Mouse (Mus musculus) brain, embryonic 14.5 days (tissue): Measurements from ENCODE around the gene Pih1d2.

Experiments
- CTCF ChIP-seq: fragments of 200-500 bp; IDR thresholded peaks from 2 replicates; pipeline ENCODE4 v1.5.1; 2012; ENCODE audit warnings: inconsistent platforms, mild to moderate bottlenecking, moderate library complexity, borderline replicate concordance; ENCODE audit not compliant: insufficient read depth, insufficient read length; ENCODE audit errors: extremely low read depth
- POLR2A ChIP-seq: fragments of 200-500 bp; IDR thresholded peaks from 2 replicates; pipeline ENCODE4 v1.6.1; 2012; ENCODE audit warnings: mild to moderate bottlenecking, inconsistent platforms, borderline replicate concordance; ENCODE audit not compliant: poor library complexity, insufficient read depth, insufficient read length, severe bottlenecking; ENCODE audit errors: extremely low read depth

DNA sequence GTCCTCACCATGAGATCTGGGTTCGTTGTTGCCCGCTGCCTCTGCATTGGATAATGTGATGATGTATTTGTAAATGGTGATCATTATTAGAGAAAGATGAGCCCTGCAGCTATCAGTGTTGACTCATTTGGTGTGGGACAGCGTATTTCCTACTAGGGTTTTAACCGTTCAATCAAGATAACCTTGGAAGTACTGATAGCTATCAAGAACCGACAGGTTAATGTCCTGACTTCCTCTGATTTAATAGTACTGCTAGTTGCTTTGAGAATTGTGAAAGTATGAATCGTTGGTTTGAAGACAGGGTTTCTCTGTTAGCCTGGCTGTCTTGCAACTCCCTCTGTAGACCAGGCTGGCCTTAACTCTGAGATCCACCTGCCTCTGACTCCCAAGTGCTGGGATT is 12.8 kb upstream of the Pih1d2 start:
- TF ChIP-seq CTCF (no peak), POLR2A (no peak)
